Mouse (Mus musculus) bone marrow, adult 2 months (tissue): Measurements from ENCODE around the gene Pros1.

Experiments used
- CTCF ChIP-seq: fragments of 200-500 bp; IDR thresholded peaks from 2 replicates; pipeline ENCODE4 v1.5.1; 2011; ENCODE audit warnings: low read length, control low read depth; ENCODE audit not compliant: control insufficient read depth, insufficient read depth
- POLR2A ChIP-seq: fragments of 200-500 bp; IDR thresholded peaks from 2 replicates; pipeline ENCODE4 v1.6.1; 2011; ENCODE audit warnings: low read depth, mild to moderate bottlenecking, control low read depth, low read length, borderline replicate concordance; ENCODE audit not compliant: control insufficient read depth

DNA sequence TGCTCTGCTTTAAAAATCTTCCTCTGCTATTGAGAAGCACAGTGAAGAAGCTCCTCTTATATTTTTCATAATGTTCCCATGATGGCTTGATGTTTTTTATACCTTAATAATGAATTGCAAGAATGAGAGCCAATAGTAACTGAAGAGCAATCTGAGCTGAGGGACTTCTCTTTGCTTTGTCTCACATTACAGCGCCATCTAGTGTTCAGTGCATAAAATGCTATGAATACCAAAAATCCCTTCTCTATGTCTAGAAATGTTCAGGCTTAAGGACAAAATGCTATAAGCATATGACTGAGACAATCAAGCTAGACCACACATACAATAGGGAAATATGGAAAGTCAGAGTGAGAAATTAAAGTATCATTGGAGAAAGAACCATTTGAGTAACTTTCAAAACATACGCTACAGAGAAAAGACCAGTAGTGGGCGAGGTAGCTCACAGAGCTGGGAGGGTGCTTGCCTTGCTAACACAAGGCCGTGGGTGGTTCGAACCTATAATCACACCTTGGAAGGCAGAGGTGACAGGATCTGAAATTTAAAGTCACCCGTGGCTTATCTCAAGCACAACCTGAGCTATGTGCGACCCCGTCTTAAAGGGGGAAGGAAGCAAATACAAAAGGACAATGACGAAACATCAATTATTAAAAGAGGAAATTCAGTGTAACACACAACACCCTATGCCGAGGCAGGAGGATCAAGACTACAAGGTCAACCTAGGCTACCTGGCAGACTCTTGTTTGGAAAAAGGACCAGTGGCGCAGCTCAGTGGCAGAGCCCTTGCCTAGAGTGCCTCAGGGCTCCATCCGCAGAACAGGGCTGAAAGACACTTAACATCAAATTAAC, 27.7 kb upstream of the Pros1 start:
- TF ChIP-seq CTCF, result peak; percentile 40
- TF ChIP-seq POLR2A, result no peak
